38 mouse cellular contexts compared by ENCODE assay signal in the genomic region with DNA sequence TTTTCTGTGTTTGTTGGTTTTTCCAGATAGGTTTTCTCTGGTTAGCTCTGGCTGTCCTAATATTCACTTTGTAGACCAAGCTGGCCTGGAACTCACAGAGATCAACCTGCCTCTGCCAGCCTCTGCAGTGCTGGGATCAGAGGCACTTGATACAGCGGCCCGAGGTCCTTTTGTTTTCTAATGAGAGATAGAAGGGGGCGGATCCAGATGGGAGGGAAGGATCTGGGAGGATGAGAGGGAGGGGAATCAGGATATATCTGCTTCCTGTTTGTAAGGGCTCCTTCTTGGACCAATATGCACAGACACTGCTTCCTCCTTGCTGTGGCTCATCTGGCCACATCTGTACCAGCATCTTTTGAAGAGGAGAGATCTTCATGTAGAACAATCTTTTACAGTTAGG. TPM values are rescaled to one million over a fixed set of nuclear protein-coding genes. Genes with fewer than 3 reads are reported as not detected.
"Had no signal": no experiment of that assay in that cellular context is flagged by ENCODE, and none has a peak within 500 bp of the region (broad histone marks: within the 10 kb centered on the region; RNA-seq: fewer than 3 reads in every experiment).

No protein-coding gene starts in this region.

- H3K9ac ChIP-seq: limb, embryonic 12.5 days; limb, embryonic 13.5 days; limb, embryonic 15.5 days; liver, embryonic 12.5 days; liver, embryonic 13.5 days; liver, embryonic 14.5 days; liver, embryonic 15.5 days; liver, postnatal 0 days; lung, embryonic 14.5 days; lung, embryonic 15.5 days; midbrain, embryonic 12.5 days; midbrain, embryonic 13.5 days; midbrain, embryonic 15.5 days; neural tube, embryonic 12.5 days had no signal

- ATAC-seq: liver, embryonic 12.5 days; liver, postnatal 0 days; lung, postnatal 0 days; midbrain, embryonic 13.5 days; midbrain, embryonic 15.5 days; midbrain, embryonic 16.5 days had no signal

- H3K27me3 ChIP-seq: limb, embryonic 12.5 days; limb, embryonic 13.5 days; limb, embryonic 15.5 days; liver, embryonic 12.5 days; liver, embryonic 13.5 days; liver, embryonic 15.5 days; lung, embryonic 15.5 days; midbrain, embryonic 12.5 days; midbrain, embryonic 13.5 days; midbrain, embryonic 15.5 days; neural tube, embryonic 12.5 days had no signal

- DNase-seq: left cerebral cortex, postnatal 4 days; liver; liver, embryonic 13.5 days; liver, postnatal 0 days; lung, adult 18-20 months; lung, adult 2 months; lung, postnatal 10 days; lung, postnatal 4 days; midbrain, embryonic 14.5 days had no signal

- H3K36me3 ChIP-seq: limb, embryonic 10.5 days; limb, embryonic 12.5 days; limb, embryonic 13.5 days; limb, embryonic 15.5 days; liver, embryonic 12.5 days; liver, embryonic 13.5 days; liver, embryonic 15.5 days; lung, embryonic 15.5 days; midbrain, embryonic 10.5 days; midbrain, embryonic 12.5 days; midbrain, embryonic 13.5 days; midbrain, embryonic 15.5 days; neural tube, embryonic 12.5 days had no signal

- H3K4me2 ChIP-seq: limb, embryonic 12.5 days; limb, embryonic 13.5 days; limb, embryonic 15.5 days; liver, embryonic 11.5 days; liver, embryonic 12.5 days; liver, embryonic 13.5 days; liver, embryonic 15.5 days; lung, embryonic 14.5 days; lung, embryonic 15.5 days; midbrain, embryonic 11.5 days; midbrain, embryonic 12.5 days; midbrain, embryonic 13.5 days; midbrain, embryonic 15.5 days; neural tube, embryonic 12.5 days had no signal

- H3K9me3 ChIP-seq: limb, embryonic 10.5 days; limb, embryonic 12.5 days; limb, embryonic 13.5 days; limb, embryonic 15.5 days; liver, embryonic 12.5 days; liver, embryonic 13.5 days; liver, embryonic 15.5 days; lung, embryonic 15.5 days; midbrain, embryonic 10.5 days; midbrain, embryonic 12.5 days; midbrain, embryonic 13.5 days; midbrain, embryonic 15.5 days; neural tube, embryonic 12.5 days had no signal

- H3K4me1 ChIP-seq: limb, embryonic 15.5 days; liver, embryonic 13.5 days; liver, embryonic 15.5 days; lung, embryonic 15.5 days; megakaryocyte, embryonic 14.5 days; midbrain, embryonic 15.5 days; neural tube, embryonic 12.5 days had no signal

- H3K4me3 ChIP-seq: limb, embryonic 10.5 days; limb, embryonic 12.5 days; limb, embryonic 13.5 days; limb, embryonic 15.5 days; liver, embryonic 12.5 days; liver, embryonic 13.5 days; liver, embryonic 15.5 days; lung, embryonic 15.5 days; megakaryocyte, embryonic 14.5 days; midbrain, embryonic 10.5 days; midbrain, embryonic 12.5 days; midbrain, embryonic 13.5 days; midbrain, embryonic 15.5 days; myocyte; neural tube, embryonic 12.5 days had no signal

- H3K27ac ChIP-seq: limb, embryonic 10.5 days; limb, embryonic 12.5 days; limb, embryonic 13.5 days; limb, embryonic 15.5 days; liver, embryonic 12.5 days; liver, embryonic 13.5 days; liver, embryonic 14.5 days; liver, embryonic 15.5 days; lung, embryonic 15.5 days; macrophage; midbrain, embryonic 10.5 days; midbrain, embryonic 12.5 days; midbrain, embryonic 13.5 days; midbrain, embryonic 15.5 days; neural tube, embryonic 12.5 days had no signal

RNA-seq across cellular contexts. Expression of a gene that starts 31.0 kb away (rescaled TPM):
- total RNA-seq: left cerebral cortex, postnatal 14 days; left cerebral cortex, postnatal 25 days had no signal
- polyA plus RNA-seq: macrophage had no signal

RNA-seq across cellular contexts. Expression of a gene that starts 48.5 kb away (rescaled TPM):
- total RNA-seq: liver, adult 2 months; megakaryocyte progenitor cell, adult 5-6 weeks; megakaryocyte, adult 5-6 weeks; megakaryocyte-erythroid progenitor cell, adult 5-6 weeks; monocyte, adult 5-6 weeks had no signal
- polyA plus RNA-seq: liver, adult 2 months; liver, embryonic 13.5 days; liver, embryonic 15.5 days; liver, embryonic 16.5 days; liver, postnatal 0 days; macrophage had no signal
